Comparison of ENCODE assay signal across 8 mouse cellular contexts in the genomic region with DNA sequence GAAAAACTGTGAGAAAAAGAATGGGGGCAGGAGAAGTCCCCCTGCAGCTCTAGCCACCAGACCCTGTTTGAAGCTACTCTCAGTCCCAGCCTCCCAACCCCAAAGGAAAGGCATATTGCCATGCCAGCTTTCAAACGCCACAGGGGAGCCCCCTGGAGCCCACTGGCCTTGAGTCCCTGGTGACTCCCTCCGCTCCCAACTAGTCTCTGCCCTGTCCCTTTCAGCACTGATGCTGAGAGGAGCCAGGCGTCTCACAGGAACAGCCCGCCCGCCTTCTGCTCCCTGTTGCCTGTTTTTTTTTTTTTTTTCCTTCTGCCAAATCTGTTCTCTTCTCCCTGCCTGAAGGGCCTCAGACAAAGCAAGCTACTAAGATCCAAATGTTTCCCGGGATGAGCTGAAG. TPM values are rescaled to one million over a fixed set of nuclear protein-coding genes. Genes with fewer than 3 reads are reported as not detected.
DNase-seq lines count a peak whose midpoint lies in the region; ATAC-seq and TF ChIP-seq lines count a peak whose summit lies in the region.

No protein-coding gene starts in this region.

- no peak overlapping the region for H3K9ac ChIP-seq in midbrain, embryonic 16.5 days (ENCODE audit: low read depth, low read length)

- 74% methylated on average over 6 of the region's 6 CpGs for WGBS in kidney, adult 2 months
- 20% methylated on average over 6 of the region's 6 CpGs for WGBS in hindbrain, embryonic 10.5 days
- 7% methylated on average over 6 of the region's 6 CpGs for WGBS in midbrain, embryonic 16.5 days

- ATAC-seq in midbrain, embryonic 16.5 days: peak; percentile 70
- no peak for ATAC-seq in monocyte, adult 5-6 weeks (replicated peaks; ENCODE audit: insufficient number of reproducible peaks, low FRiP score, low TSS enrichment, poor library complexity, severe bottlenecking)

- H3K9me3 ChIP-seq in hindbrain, embryonic 10.5 days: no peaks in the 10 kb centered on the region
- no peaks in the 10 kb centered on the region for H3K9me3 ChIP-seq in midbrain, embryonic 16.5 days (replicated peaks; ENCODE audit: control insufficient read depth, low read length, poor library complexity, severe bottlenecking)

- H3K27me3 ChIP-seq in kidney, adult 2 months (replicated peaks; ENCODE audit: control insufficient read depth, insufficient read depth, low read length): no peaks in the 10 kb centered on the region
- no peaks in the 10 kb centered on the region for H3K27me3 ChIP-seq in hindbrain, embryonic 10.5 days (ENCODE audit: insufficient read depth, poor library complexity, severe bottlenecking)
- no peaks in the 10 kb centered on the region for H3K27me3 ChIP-seq in midbrain, embryonic 16.5 days (ENCODE audit: control insufficient read depth, insufficient read depth, low read depth, low read length)

- no peaks in the 10 kb centered on the region for H3K36me3 ChIP-seq in kidney, adult 2 months (ENCODE audit: control insufficient read depth, insufficient read depth, low read length)
- no peaks in the 10 kb centered on the region for H3K36me3 ChIP-seq in hindbrain, embryonic 10.5 days
- no peaks in the 10 kb centered on the region for H3K36me3 ChIP-seq in midbrain, embryonic 16.5 days (ENCODE audit: control insufficient read depth, insufficient read depth, low read length)

- H3K4me1 ChIP-seq in kidney, adult 2 months (ENCODE audit: control insufficient read depth, insufficient read depth, low read length): peaks cover 4% of the 10 kb centered on the region; the same call in 1 of the 2 replicates
- peaks cover 54% of the 10 kb centered on the region for H3K4me1 ChIP-seq in hindbrain, embryonic 10.5 days (replicated peaks)
- H3K4me1 ChIP-seq in midbrain, embryonic 16.5 days (ENCODE audit: control insufficient read depth, insufficient read depth, low read length): peaks cover 7% of the 10 kb centered on the region

- no peak for TF ChIP-seq CTCF in kidney, adult 2 months (conservative IDR thresholded peaks at IDR 0.05; ENCODE audit: insufficient read depth, insufficient read length, low read depth, low read length)

- H3K4me3 ChIP-seq in kidney, adult 2 months (ENCODE audit: insufficient read depth, low read depth, low read length): no peak overlapping the region
- H3K4me3 ChIP-seq in hindbrain, embryonic 10.5 days: no peak overlapping the region; the same call in 1 of the 2 replicates
- H3K4me3 ChIP-seq in midbrain, embryonic 16.5 days (ENCODE audit: low read depth, low read length): no peak overlapping the region

- H3K27ac ChIP-seq in kidney, adult 2 months (ENCODE audit: insufficient read depth, low read depth, low read length): no peak overlapping the region
- peak overlapping the region; percentile 77 for H3K27ac ChIP-seq in hindbrain, embryonic 10.5 days
- peak overlapping the region; percentile 56 for H3K27ac ChIP-seq in midbrain, embryonic 16.5 days (ENCODE audit: low read length)

- H3K4me2 ChIP-seq in midbrain, embryonic 16.5 days (ENCODE audit: low read length): no peak overlapping the region

- peak; percentile 36 for DNase-seq in kidney, postnatal 10 days
- DNase-seq in kidney, adult 2 months: no peak
- peak; percentile 61 to 63 for DNase-seq in cerebellum, postnatal 10 days
- DNase-seq in hindbrain, embryonic 10.5 days (ENCODE audit: low spot score): peak; percentile 17
- no peak for DNase-seq in urinary bladder, adult 2 months (ENCODE audit: low spot score)
- DNase-seq in spleen, postnatal 10 days (ENCODE audit: low spot score in 2 of 2): no peak

- TF ChIP-seq POLR2A in kidney, adult 2 months (IDR thresholded peaks at IDR 0.05; ENCODE audit: low read depth, low read length): no peak

RNA-seq across cellular contexts. Expression of a gene that starts 10.2 kb away (rescaled TPM):
- 13.0 and 15.2 TPM in 2 replicates for polyA plus RNA-seq in kidney, adult 2 months (2012; rRNA removed)
- polyA plus RNA-seq in hindbrain, embryonic 10.5 days (2016; fragmentation: Nextera tagmentation; extraction: Ambion mirVana): 54.3 and 60.9 TPM in 2 replicates
- polyA plus RNA-seq in midbrain, embryonic 16.5 days (2015; fragmentation: Nextera tagmentation; extraction: Ambion mirVana): 20.5 and 26.7 TPM in 2 replicates
- 0.29 to 1.6 TPM in 2 of 3 replicates, not detected in the other for total RNA-seq in monocyte, adult 5-6 weeks (2017)
- 170 and 183 TPM in 2 replicates for polyA plus RNA-seq in urinary bladder, adult 2 months (2012; rRNA removed)

RNA-seq across cellular contexts. Expression of a gene that starts 30.8 kb away (rescaled TPM):
- 46.7 and 56.8 TPM in 2 replicates for polyA plus RNA-seq in kidney, adult 2 months (2012; rRNA removed)
- polyA plus RNA-seq in hindbrain, embryonic 10.5 days (2016; fragmentation: Nextera tagmentation; extraction: Ambion mirVana): 1.2 and 2.2 TPM in 2 replicates
- polyA plus RNA-seq in midbrain, embryonic 16.5 days (2015; fragmentation: Nextera tagmentation; extraction: Ambion mirVana): 3.7 and 6.5 TPM in 2 replicates
- total RNA-seq in monocyte, adult 5-6 weeks (2017): 0.78 to 2.1 TPM (median 1.1 TPM) in 3 replicates
- 1.5 and 2.6 TPM in 2 replicates for polyA plus RNA-seq in urinary bladder, adult 2 months (2012; rRNA removed)

RNA-seq across cellular contexts. Expression of a gene that starts 41.3 kb away (rescaled TPM):
- 17.9 and 23.4 TPM in 2 replicates for polyA plus RNA-seq in kidney, adult 2 months (2012; rRNA removed)
- 22.7 and 25.0 TPM in 2 replicates for polyA plus RNA-seq in hindbrain, embryonic 10.5 days (2016; fragmentation: Nextera tagmentation; extraction: Ambion mirVana)
- 9.6 and 9.7 TPM in 2 replicates for polyA plus RNA-seq in midbrain, embryonic 16.5 days (2015; fragmentation: Nextera tagmentation; extraction: Ambion mirVana)
- total RNA-seq in monocyte, adult 5-6 weeks (2017): not detected in 3 replicates
- polyA plus RNA-seq in urinary bladder, adult 2 months (2012; rRNA removed): 26.5 and 26.7 TPM in 2 replicates

Comparison
In these comparisons a context has a peak if more than half of its experiments do, and no peak if none do; other contexts are left out.
1. DNase-seq: peak in kidney, postnatal 10 days (single experiment), cerebellum, postnatal 10 days (2 of 2) and hindbrain, embryonic 10.5 days (single experiment); none in kidney, adult 2 months (single experiment), urinary bladder, adult 2 months (single experiment) and spleen, postnatal 10 days (0 of 2).